Mouse (Mus musculus) liver, adult 2 months (tissue): ENCODE measurements around the gene Cox8a.

ENCODE experiments used
- CTCF ChIP-seq: fragments of 200-500 bp; IDR thresholded peaks from 2 replicates; pipeline ENCODE4 v1.5.1; 2011; ENCODE audit warnings: low read depth, low read length, control low read depth
- POLR2A ChIP-seq: fragments of 200-500 bp; IDR thresholded peaks from 2 replicates; pipeline ENCODE4 v1.6.1; 2011; ENCODE audit warnings: low read length, control low read depth; ENCODE audit not compliant: insufficient read depth; ENCODE audit errors: extremely low read depth

DNA sequence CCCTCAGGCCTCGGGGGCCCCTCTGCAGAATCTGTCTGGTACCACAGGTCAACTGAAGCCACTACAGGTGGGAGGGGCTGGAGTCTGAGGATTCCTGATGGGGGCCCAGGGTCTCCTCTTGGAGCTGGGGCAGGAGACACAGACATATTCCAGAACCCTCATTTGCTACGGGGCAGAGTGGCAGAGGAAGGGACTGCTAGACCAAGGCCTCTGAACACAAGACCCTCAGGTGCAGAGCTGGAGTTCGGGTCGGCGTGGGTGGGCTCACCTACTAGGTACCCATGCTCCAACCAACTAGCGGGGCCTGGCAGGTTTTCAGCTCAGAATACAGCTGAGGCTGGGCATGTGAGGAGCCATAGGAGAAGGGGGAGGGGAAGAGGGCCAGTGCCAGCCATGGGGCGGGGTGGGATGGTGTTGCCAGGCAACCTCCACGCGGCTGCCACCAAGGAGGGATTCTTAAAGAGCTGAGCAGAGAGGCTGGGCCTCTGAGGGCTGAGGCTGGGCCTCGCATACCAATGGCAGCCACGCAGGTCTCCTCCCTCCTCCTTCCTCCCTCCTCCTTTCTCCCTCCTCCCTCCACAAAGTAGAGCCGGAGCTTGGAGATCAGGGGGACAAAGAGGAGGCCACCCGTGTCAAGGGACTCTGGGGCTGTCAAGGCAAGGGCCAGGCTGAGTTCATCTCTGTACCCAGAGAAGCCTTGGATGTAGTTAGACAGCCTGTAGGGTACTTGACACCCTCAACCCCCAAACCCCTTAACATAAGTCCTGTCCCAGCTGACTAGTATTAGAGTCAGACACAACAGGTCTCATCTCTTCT is 45.2 kb downstream of the Cox8a start:
- no peak for TF ChIP-seq CTCF
- no peak for TF ChIP-seq POLR2A
